Mouse (Mus musculus) G1E (cell line): ENCODE results near the gene Lrrc49.

Source experiments
- CTCF ChIP-seq: IDR thresholded peaks from 2 replicates; pipeline ENCODE4 v1.5.1; 2012; ENCODE audit warnings: low read depth, low read length, inconsistent platforms, mixed read lengths
- GATA1 ChIP-seq: IDR thresholded peaks from 2 replicates; pipeline ENCODE4 v1.6.1; 2012; ENCODE audit warnings: borderline replicate concordance, low read length, inconsistent platforms, mixed read lengths

DNA sequence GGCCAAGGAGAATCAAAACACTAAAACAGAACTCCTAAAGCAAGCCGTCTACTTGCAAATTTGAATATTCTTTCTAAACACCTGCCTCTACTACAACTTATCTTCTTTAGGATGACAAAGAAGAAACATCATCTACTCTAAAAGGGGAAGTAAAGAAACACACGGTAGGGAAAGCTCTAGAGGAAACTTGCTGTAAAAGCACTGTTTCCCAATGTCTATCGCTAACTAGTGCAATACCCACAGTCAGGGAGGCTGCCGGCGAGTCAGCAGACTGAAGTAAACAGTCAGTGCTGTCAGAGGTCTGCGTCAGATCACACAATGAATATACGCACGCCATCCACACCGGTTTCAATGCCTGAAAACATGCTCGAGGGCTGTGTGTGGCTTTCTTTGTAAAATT, 86.0 kb downstream of the Lrrc49 start:
- TF ChIP-seq CTCF, result no peak
- no peak for TF ChIP-seq GATA1
